Mouse (Mus musculus): ENCODE data around the gene Col5a1. TPM values are rescaled to one million over a fixed set of nuclear protein-coding genes. Genes with fewer than 3 reads are reported as not detected.

Col5a1 gene
- polyA plus RNA-seq, 1 experiment from 2014 or later, result 10.9 TPM

- ATAC-seq (no peak), DNase-seq (no peak)
- Histone ChIP-seq H3K27me3 (ENCODE audit: insufficient read depth, low read length) (no peaks in the 10 kb centered on the region), H3K4me2 (ENCODE audit: low read depth, low read length) (no peak overlapping the region), H3K9me3 (ENCODE audit: low read length) (no peaks in the 10 kb centered on the region), H3K4me1 (ENCODE audit: insufficient read depth) (no peaks in the 10 kb centered on the region), H3K9ac (replicated peaks) (no peak overlapping the region), H3K36me3 (replicated peaks; ENCODE audit: insufficient read depth, low read length) (no peaks in the 10 kb centered on the region), H3K27ac (ENCODE audit: low read depth) (peak overlapping the region; percentile 29; the same call in 1 of the 2 replicates), H3K4me3 (ENCODE audit: low read depth, low read length) (no peak overlapping the region)
- TF ChIP-seq EP300 (IDR thresholded peaks at IDR 0.05; ENCODE audit: low read depth) (no peak), CTCF (IDR thresholded peaks at IDR 0.05; ENCODE audit: low read depth) (no peak)
- 57% methylated on average over 7 of the region's 7 CpGs for WGBS (ENCODE audit: insufficient replicate concordance)
Measured at GRCm38 (mm10) chr2:27847851-27848435, 38.3 kb upstream of the Col5a1 start.

- ATAC-seq (no peak), DNase-seq (no peak)
- 46% methylated on average over 5 of the region's 5 CpGs for WGBS (ENCODE audit: insufficient replicate concordance)
- 0 out of 2 replicates have a peak overlapping the region, but pooled peaks have one; percentile 29 for H3K27ac ChIP-seq (ENCODE audit: low read depth)
- H3K9ac ChIP-seq (replicated peaks), result no peak overlapping the region
- H3K4me2 ChIP-seq (ENCODE audit: low read depth, low read length), result no peak overlapping the region
- no peaks in the 10 kb centered on the region for H3K36me3 ChIP-seq (replicated peaks; ENCODE audit: insufficient read depth, low read length)
- no peaks in the 10 kb centered on the region for H3K9me3 ChIP-seq (ENCODE audit: low read length)
- no peaks in the 10 kb centered on the region for H3K4me1 ChIP-seq (ENCODE audit: insufficient read depth)
- H3K27me3 ChIP-seq (ENCODE audit: insufficient read depth, low read length), result no peaks in the 10 kb centered on the region
- TF ChIP-seq CTCF (IDR thresholded peaks at IDR 0.05; ENCODE audit: low read depth) (no peak), EP300 (IDR thresholded peaks at IDR 0.05; ENCODE audit: low read depth) (0 out of 2 replicates have a peak, but pooled peaks have one; percentile 20)
- no peak overlapping the region for H3K4me3 ChIP-seq (ENCODE audit: low read depth, low read length)
Measured at GRCm38 (mm10) chr2:27848466-27848865, 37.8 kb upstream of the Col5a1 start.

DNA sequence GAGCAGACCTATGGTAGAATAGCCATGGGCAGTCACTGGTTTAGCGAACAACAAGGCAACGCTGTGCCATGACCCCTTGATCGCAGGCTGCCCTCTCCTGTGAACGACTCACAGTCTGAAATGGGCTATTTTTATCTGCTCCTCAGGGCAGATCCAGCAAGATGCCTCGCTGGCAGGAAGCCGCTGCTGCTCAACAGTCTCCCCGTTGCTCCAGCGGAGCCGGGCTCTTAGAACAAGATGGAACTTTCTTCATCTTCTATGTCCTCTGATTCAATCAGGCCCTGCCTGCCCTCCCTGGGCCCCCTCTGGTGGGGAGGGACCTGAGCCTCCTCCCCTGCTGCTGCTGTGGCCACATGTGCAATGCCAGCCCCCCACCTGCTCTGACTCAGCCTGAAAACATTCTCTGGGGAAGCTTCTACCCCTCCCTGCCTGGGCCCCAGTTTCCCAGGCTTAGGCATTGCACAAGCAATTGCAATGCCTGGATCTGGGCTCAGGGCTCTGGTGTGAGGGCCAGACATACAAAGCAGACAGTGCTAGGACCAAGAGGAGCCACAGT, 27.8 kb upstream of the Col5a1 start:
- H3K9ac ChIP-seq (replicated peaks), result no peak overlapping the region

DNA sequence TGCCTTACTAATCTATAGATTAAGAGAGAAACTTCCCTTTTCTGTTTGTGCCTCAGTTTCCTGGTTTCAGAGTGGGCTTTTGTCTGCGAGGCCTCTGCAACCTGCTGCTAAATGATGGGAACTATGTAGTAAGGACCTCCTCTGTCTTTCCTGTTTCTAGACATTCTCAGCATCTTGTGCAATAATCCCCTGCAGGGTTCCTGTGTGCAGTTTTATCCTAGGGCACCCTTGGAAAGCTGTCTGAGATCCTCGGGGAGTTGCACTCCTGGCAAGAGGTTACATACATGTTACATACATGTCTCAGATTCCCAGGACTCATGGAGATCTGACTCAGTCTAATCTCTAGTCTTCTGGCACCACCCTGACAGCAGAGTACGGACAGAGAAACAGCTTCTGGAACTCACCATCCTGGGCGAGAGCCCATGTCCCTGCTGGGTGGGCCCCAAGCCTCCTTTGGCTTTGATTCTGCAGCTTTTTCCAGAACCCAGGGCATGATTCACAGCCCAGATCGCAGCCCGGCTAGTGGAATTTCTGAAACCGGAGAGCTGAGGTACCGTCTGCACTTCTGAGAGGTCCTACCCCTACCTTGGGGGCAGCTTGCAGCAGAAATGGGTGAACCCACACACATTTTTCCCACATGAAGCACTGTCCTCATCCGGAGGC, 24.5 kb upstream of the Col5a1 start:
- DNase-seq, result no peak
- WGBS (ENCODE audit: insufficient replicate concordance), result 69% methylated on average over 9 of the region's 9 CpGs
- TF ChIP-seq EP300 (IDR thresholded peaks at IDR 0.05; ENCODE audit: low read depth), result no peak
- TF ChIP-seq CTCF (IDR thresholded peaks at IDR 0.05; ENCODE audit: low read depth), result no peak
- no peak overlapping the region for H3K27ac ChIP-seq (ENCODE audit: low read depth)
- H3K27me3 ChIP-seq (ENCODE audit: insufficient read depth, low read length), result 0 out of 2 replicates have a peak, but pooled peaks cover 3% of the 10 kb centered on the region
- H3K9me3 ChIP-seq (ENCODE audit: low read length), result no peaks in the 10 kb centered on the region
- H3K9ac ChIP-seq (replicated peaks), result no peak overlapping the region
- H3K36me3 ChIP-seq (replicated peaks; ENCODE audit: insufficient read depth, low read length), result no peaks in the 10 kb centered on the region
- no peak overlapping the region for H3K4me2 ChIP-seq (ENCODE audit: low read depth, low read length)
- H3K4me1 ChIP-seq (ENCODE audit: insufficient read depth), result no peaks in the 10 kb centered on the region
- H3K4me3 ChIP-seq (ENCODE audit: low read depth, low read length), result no peak overlapping the region
- ATAC-seq, result no peak

More for the DNA sequence above, 27.8 kb upstream of the Col5a1 start:
- TF ChIP-seq EP300 (IDR thresholded peaks at IDR 0.05; ENCODE audit: low read depth), result no peak
- no peak for TF ChIP-seq CTCF (IDR thresholded peaks at IDR 0.05; ENCODE audit: low read depth)
- Histone ChIP-seq H3K27ac (ENCODE audit: low read depth) (no peak overlapping the region), H3K9me3 (ENCODE audit: low read length) (no peaks in the 10 kb centered on the region), H3K4me2 (ENCODE audit: low read depth, low read length) (no peak overlapping the region), H3K36me3 (replicated peaks; ENCODE audit: insufficient read depth, low read length) (no peaks in the 10 kb centered on the region), H3K27me3 (ENCODE audit: insufficient read depth, low read length) (0 out of 2 replicates have a peak, but pooled peaks cover 3% of the 10 kb centered on the region), H3K4me1 (ENCODE audit: insufficient read depth) (no peaks in the 10 kb centered on the region), H3K4me3 (ENCODE audit: low read depth, low read length) (no peak overlapping the region)
- ATAC-seq (no peak), DNase-seq (peak; percentile 17)
- 53% methylated on average over 9 of the region's 9 CpGs for WGBS (ENCODE audit: insufficient replicate concordance)

DNA sequence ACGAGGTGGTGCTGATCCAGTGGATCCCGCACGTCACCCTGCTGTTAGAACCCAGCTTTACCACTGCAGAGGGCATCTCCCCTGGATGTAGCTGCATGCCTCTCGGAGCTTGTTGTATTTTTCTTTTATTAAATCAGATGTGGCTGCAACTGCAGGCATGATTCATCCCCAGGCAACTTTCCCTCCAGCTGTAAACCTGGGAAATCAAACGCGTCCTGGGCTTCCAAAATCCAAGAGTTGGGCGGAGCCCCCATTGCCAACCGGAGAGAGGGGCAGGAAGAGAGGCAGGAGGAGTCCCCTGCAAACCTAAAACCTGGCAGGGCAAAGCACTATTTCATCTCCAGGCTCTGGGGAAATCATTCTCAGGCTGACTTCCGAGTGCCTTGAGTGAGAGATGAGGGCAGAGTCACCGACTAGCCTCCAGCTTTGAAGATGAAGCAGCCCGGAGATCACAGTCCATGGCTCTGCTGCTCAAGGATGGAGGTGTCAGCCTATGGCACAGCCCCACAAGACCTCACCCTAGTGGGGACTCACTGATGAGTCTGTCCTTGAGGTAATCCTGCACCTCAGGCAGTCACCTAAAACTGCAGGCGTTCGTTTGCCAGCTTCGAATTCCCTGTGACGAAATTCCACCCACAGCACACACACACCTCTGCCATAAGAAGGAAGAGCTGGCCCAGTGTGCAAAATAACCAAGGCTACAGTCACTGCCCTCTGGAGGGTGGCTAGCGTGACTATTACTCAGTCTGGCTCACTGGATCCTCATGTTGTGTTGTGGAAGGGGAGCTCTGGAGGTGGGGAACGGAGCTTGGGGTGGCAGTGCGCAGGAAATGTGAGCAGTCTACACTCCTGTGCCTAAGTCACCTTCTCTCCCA, 21.5 kb upstream of the Col5a1 start:
- no peak for TF ChIP-seq EP300 (IDR thresholded peaks at IDR 0.05; ENCODE audit: low read depth)
- no peak for TF ChIP-seq CTCF (IDR thresholded peaks at IDR 0.05; ENCODE audit: low read depth)

More for the DNA sequence above, 21.5 kb upstream of the Col5a1 start:
- H3K36me3 ChIP-seq (replicated peaks; ENCODE audit: insufficient read depth, low read length), result no peaks in the 10 kb centered on the region
- H3K4me1 ChIP-seq (ENCODE audit: insufficient read depth), result no peaks in the 10 kb centered on the region
- no peak overlapping the region for H3K4me3 ChIP-seq (ENCODE audit: low read depth, low read length)
- no peak overlapping the region for H3K27ac ChIP-seq (ENCODE audit: low read depth)
- no peak overlapping the region for H3K4me2 ChIP-seq (ENCODE audit: low read depth, low read length)
- DNase-seq, result no peak
- WGBS (ENCODE audit: insufficient replicate concordance), result 62% methylated on average over 18 of the region's 18 CpGs
- no peak overlapping the region for H3K9ac ChIP-seq (replicated peaks)
- 0 out of 2 replicates have a peak, but pooled peaks cover 1% of the 10 kb centered on the region for H3K27me3 ChIP-seq (ENCODE audit: insufficient read depth, low read length)
- no peak for ATAC-seq
- no peaks in the 10 kb centered on the region for H3K9me3 ChIP-seq (ENCODE audit: low read length)
